Mouse (Mus musculus) embryonic facial prominence, embryonic 11.5 days (tissue): Measurements from ENCODE around the gene Lce1i. TPM values are rescaled to one million over a fixed set of nuclear protein-coding genes. Genes with fewer than 3 reads are reported as not detected.

Source experiments
- ATAC-seq: fragments of 200-750 bp; cut with Nextera tagmentation; replicated peaks from 2 replicates; pipeline ENCODE4 v1.8.0; 2017; ENCODE audit warnings: low read depth; ENCODE audit not compliant: insufficient number of reproducible peaks, low FRiP score, low TSS enrichment
- DNase-seq: peaks from one replicate; pipeline ENCODE4 v3.0.0-alpha.2; 2015; ENCODE audit warnings: low spot score
- H3K27ac ChIP-seq: fragments of 300-500 bp; sonication (generic); replicated peaks from 2 replicates; pipeline ENCODE4 v1.5.1; 2014; ENCODE audit warnings: mild to moderate bottlenecking, low read depth, low read length, control low read depth
- H3K27me3 ChIP-seq: fragments of 300-500 bp; sonication (generic); 2 replicates; pipeline ENCODE4 v1.6.1; 2014; ENCODE audit warnings: mild to moderate bottlenecking, low read length, moderate library complexity, mixed read lengths; ENCODE audit not compliant: control insufficient read depth, insufficient read depth
- H3K36me3 ChIP-seq: fragments of 300-500 bp; sonication (generic); replicated peaks from 2 replicates; pipeline ENCODE4 v1.6.1; 2014; ENCODE audit warnings: low read depth, mild to moderate bottlenecking, low read length, moderate library complexity, mixed read lengths; ENCODE audit not compliant: control insufficient read depth, insufficient read depth
- H3K4me1 ChIP-seq: fragments of 300-500 bp; sonication (generic); 2 replicates; pipeline ENCODE4 v1.6.1; 2014; ENCODE audit warnings: low read length, mixed read lengths; ENCODE audit not compliant: control insufficient read depth, insufficient read depth
- H3K4me2 ChIP-seq: fragments of 300-500 bp; sonication (generic); 2 replicates; pipeline ENCODE4 v1.6.1; 2014; ENCODE audit warnings: low read depth, mild to moderate bottlenecking, control low read depth, low read length, moderate library complexity
- H3K4me3 ChIP-seq: fragments of 300-500 bp; sonication (generic); 2 replicates; pipeline ENCODE4 v1.5.1; 2014; ENCODE audit warnings: low read depth, low read length, control low read depth
- H3K9ac ChIP-seq: fragments of 300-500 bp; sonication (generic); replicated peaks from 2 replicates; pipeline ENCODE4 v1.6.1; 2014; ENCODE audit warnings: mild to moderate bottlenecking, control low read depth, low read length
- H3K9me3 ChIP-seq: fragments of 300-500 bp; sonication (generic); replicated peaks from 2 replicates; pipeline ENCODE4 v1.6.1; 2016; ENCODE audit warnings: mild to moderate bottlenecking, low read length, inconsistent platforms, mixed read lengths; ENCODE audit not compliant: control insufficient read depth
- WGBS: fragments of 180-500 bp; shearing (Covaris S2); extraction: QIAGEN DNeasy Blood & Tissue Kit; methylation state at CpG from one replicate; pipeline ENCODE4 v1.1.7; 2014; 5-methylcytosine and 5-hydroxymethylcytosine counted together
- polyA plus RNA-seq: library from polyadenylated mRNA; unstranded; fragments of >200 nt; fragmentation: Nextera tagmentation; extraction: Ambion mirVana; gene quantifications from 2 replicates; pipeline ENCODE4 v1.2.1, GENCODE M21; 2014

Lce1i gene
- polyA plus RNA-seq, 1 experiment from 2014 or later: not detected

GRCm38 (mm10) chr3:92764965-92765364 is 13.7 kb downstream of the Lce1i start, which contains the start of gene Lce1h:
Gene Lce1h, minus strand, starts transcription at chr3:92765065.
- Histone ChIP-seq H3K9me3 (no peaks in the 10 kb centered on the region), H3K27ac (no peak within 1 kb of the TSS), H3K36me3 (no peaks in the 10 kb centered on the region), H3K4me2 (no peak within 1 kb of the TSS), H3K9ac (no peak within 1 kb of the TSS), H3K4me3 (no peak within 1 kb of the TSS), H3K27me3 (no peaks in the 10 kb centered on the region), H3K4me1 (no peaks in the 10 kb centered on the region)
- DNase-seq (no peak), ATAC-seq (no peak)
- 87% methylated on average over 1 of the region's 1 CpGs for WGBS

GRCm38 (mm10) chr3:92753197-92753596 is 25.5 kb downstream of the Lce1i start:
- 39% methylated on average over 3 of the region's 3 CpGs for WGBS
- Histone ChIP-seq H3K9ac (no peak overlapping the region), H3K9me3 (no peaks in the 10 kb centered on the region), H3K4me3 (no peak overlapping the region), H3K4me2 (no peak overlapping the region), H3K27ac (no peak overlapping the region), H3K36me3 (no peaks in the 10 kb centered on the region), H3K4me1 (no peaks in the 10 kb centered on the region), H3K27me3 (no peaks in the 10 kb centered on the region)
- ATAC-seq (no peak), DNase-seq (peak; percentile 6)

DNA sequence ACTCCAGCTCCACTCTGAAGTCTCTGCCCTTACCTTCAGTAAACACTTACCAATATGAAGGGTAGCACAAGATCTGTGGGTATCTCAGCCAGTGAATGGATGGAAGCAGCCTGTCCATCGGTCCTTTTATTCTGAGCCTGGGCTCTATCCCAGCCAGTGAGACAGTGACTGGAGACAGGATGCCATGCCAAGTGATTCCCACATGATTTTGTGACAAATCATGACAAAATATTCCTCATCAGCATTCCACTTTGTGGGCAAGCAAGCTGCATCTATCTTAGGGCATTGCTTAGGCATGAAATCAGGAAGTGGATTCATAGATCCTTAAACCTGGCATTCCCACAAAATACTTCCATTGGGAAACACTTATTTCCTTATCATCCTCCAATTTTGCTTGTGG is 26.5 kb downstream of the Lce1i start, which contains the start of gene Lce1g:
Gene Lce1g (minus strand): TSS at position 101 of the 400 bp plus-strand sequence.
- Histone ChIP-seq H3K36me3 (no peaks in the 10 kb centered on the region), H3K9ac (no peak within 1 kb of the TSS)
- 94% methylated on average over 1 of the region's 1 CpGs for WGBS

GRCm38 (mm10) chr3:92738996-92739395 is 39.7 kb downstream of the Lce1i start, which contains the start of gene Gm38119:
Gene Gm38119, minus strand, starts transcription at chr3:92739096.
- ATAC-seq (no peak), DNase-seq (no peak)
- H3K4me2 ChIP-seq: no peak within 1 kb of the TSS
- H3K9me3 ChIP-seq: no peaks in the 10 kb centered on the region
- H3K4me3 ChIP-seq: no peak within 1 kb of the TSS
- no peak within 1 kb of the TSS for H3K27ac ChIP-seq
- H3K27me3 ChIP-seq: no peaks in the 10 kb centered on the region
- 78% methylated on average over 1 of the region's 1 CpGs for WGBS
- no peaks in the 10 kb centered on the region for H3K4me1 ChIP-seq
- H3K36me3 ChIP-seq: no peaks in the 10 kb centered on the region
- H3K9ac ChIP-seq: no peak within 1 kb of the TSS

More for the DNA sequence above, 26.5 kb downstream of the Lce1i start, which contains the start of gene Lce1g:
- Histone ChIP-seq H3K27me3 (no peaks in the 10 kb centered on the region), H3K4me3 (no peak within 1 kb of the TSS), H3K9me3 (no peaks in the 10 kb centered on the region), H3K4me2 (no peak within 1 kb of the TSS), H3K4me1 (no peaks in the 10 kb centered on the region), H3K27ac (no peak within 1 kb of the TSS)
- DNase-seq (no peak), ATAC-seq (no peak)

Other genes with a start within 250 kb of the Lce1i start
- gene 2310046K23Rik, start 244.4 kb downstream of the Lce1i start, polyA plus RNA-seq: not detected in 2 replicates
- gene Ivl, start 205.2 kb downstream of the Lce1i start, polyA plus RNA-seq: 0.17 TPM in 1 of 2 replicates, not detected in the other
- gene Smcp, start 189.9 kb downstream of the Lce1i start, polyA plus RNA-seq: not detected in 2 replicates
- not detected in 2 replicates for gene 2210017I01Rik, start 171.4 kb downstream of the Lce1i start, polyA plus RNA-seq
- not detected in 2 replicates for gene Lce6a, start 157.2 kb downstream of the Lce1i start, polyA plus RNA-seq
- gene Lce1a1, start 130.6 kb downstream of the Lce1i start, polyA plus RNA-seq: not detected in 2 replicates
- gene Lce1b, start 122.0 kb downstream of the Lce1i start, polyA plus RNA-seq: not detected in 2 replicates
- gene Lce1a2, start 108.6 kb downstream of the Lce1i start, polyA plus RNA-seq: not detected in 2 replicates
- gene Lce1c, start 99.7 kb downstream of the Lce1i start, polyA plus RNA-seq: not detected in 2 replicates
- gene Lce1d, start 91.7 kb downstream of the Lce1i start, polyA plus RNA-seq: not detected in 2 replicates
- not detected in 2 replicates for gene Lce1e, start 69.8 kb downstream of the Lce1i start, polyA plus RNA-seq
- gene Lce1f, start 58.5 kb downstream of the Lce1i start, polyA plus RNA-seq: not detected in 2 replicates
- not detected in 2 replicates for gene Gm38119, start 39.8 kb downstream of the Lce1i start, polyA plus RNA-seq
- gene Lce1g, start 26.6 kb downstream of the Lce1i start, polyA plus RNA-seq: not detected in 2 replicates
- not detected in 2 replicates for gene Lce1h, start 13.8 kb downstream of the Lce1i start, polyA plus RNA-seq
- gene Lce1j, start 11.6 kb upstream of the Lce1i start, polyA plus RNA-seq: not detected in 2 replicates
- gene Lce1k, start 29.0 kb upstream of the Lce1i start, polyA plus RNA-seq: not detected in 2 replicates
- not detected in 2 replicates for gene Kprp, start 48.3 kb upstream of the Lce1i start, polyA plus RNA-seq
- not detected in 2 replicates for gene Lce1l, start 72.4 kb upstream of the Lce1i start, polyA plus RNA-seq
- gene 2310050C09Rik, start 91.3 kb upstream of the Lce1i start, polyA plus RNA-seq: not detected in 2 replicates
- gene Lce3a, start 147.3 kb upstream of the Lce1i start, polyA plus RNA-seq: not detected in 2 replicates
- gene Lce3b, start 154.1 kb upstream of the Lce1i start, polyA plus RNA-seq: not detected in 2 replicates
- not detected in 2 replicates for gene Lce3c, start 165.6 kb upstream of the Lce1i start, polyA plus RNA-seq
- gene Lce3d, start 178.5 kb upstream of the Lce1i start, polyA plus RNA-seq: not detected in 2 replicates
- not detected in 2 replicates for gene Lce3e, start 188.2 kb upstream of the Lce1i start, polyA plus RNA-seq
- not detected in 2 replicates for gene Lce3f, start 213.3 kb upstream of the Lce1i start, polyA plus RNA-seq
- gene Crct1, start 236.8 kb upstream of the Lce1i start, polyA plus RNA-seq: 0.70 TPM in 1 of 2 replicates, not detected in the other
- gene Lce1m, start 240.2 kb upstream of the Lce1i start, polyA plus RNA-seq: not detected in 2 replicates